8 mouse cellular contexts compared by ENCODE assay signal in genomic region chr14:32599290-32600041, GRCm38 (mm10). TPM values are rescaled to one million over a fixed set of nuclear protein-coding genes. Genes with fewer than 3 reads are reported as not detected.
DNase-seq lines count a peak whose midpoint lies in the region.

Prrxl1 (plus strand) TSS chr14:32599407.

- peak; percentile 26 to 27 for DNase-seq in adrenal gland, adult 18-20 months (ENCODE audit: low spot score in 2 of 2)
- no peak for DNase-seq in adrenal gland, adult 8-10 months
- peak; percentile 19 for DNase-seq in ovary, postnatal 36 days (ENCODE audit: low spot score)
- DNase-seq in ovary, postnatal 14 days (ENCODE audit: low spot score), result no peak
- peak; percentile 13 to 22 for DNase-seq in kidney, postnatal 4 days
- DNase-seq in testis, postnatal 10 days (ENCODE audit: low spot score), result peak; percentile 53
- DNase-seq in gastrocnemius, postnatal 4 days (ENCODE audit: low spot score in 2 of 2), result no peak
- no peak for DNase-seq in spleen, adult 18-20 months

RNA-seq across cellular contexts. Expression of gene Prrxl1, which starts in this region (rescaled TPM):
- total RNA-seq in adrenal gland, adult 18-20 months (2021), result 1 to 10 TPM; 1.2 to 1.9 TPM
- 1 to 10 TPM; 2.6 to 5.4 (median 4.2) TPM for total RNA-seq in adrenal gland, adult 8-10 months (2022)
- total RNA-seq in gastrocnemius, postnatal 4 days (2021), result not detected

Comparison
In these comparisons a context has a peak if more than half of its experiments do, and no peak if none do; other contexts are left out.
1. DNase-seq: peak in adrenal gland, adult 18-20 months (2 of 2), ovary, postnatal 36 days (single experiment), kidney, postnatal 4 days (2 of 2) and testis, postnatal 10 days (single experiment); none in adrenal gland, adult 8-10 months (single experiment), ovary, postnatal 14 days (single experiment), gastrocnemius, postnatal 4 days (0 of 2) and spleen, adult 18-20 months (0 of 2).